Mouse (Mus musculus) thymus, adult 2 months (tissue): ENCODE data around the gene Mgat3.

ENCODE experiments used
- CTCF ChIP-seq: fragments of 200-500 bp; IDR thresholded peaks from 2 replicates; pipeline ENCODE4 v1.5.1; 2012; ENCODE audit warnings: mild to moderate bottlenecking, control low read depth, low read length, moderate library complexity, borderline replicate concordance; ENCODE audit not compliant: control insufficient read depth, poor library complexity, insufficient read depth; ENCODE audit errors: extremely low read depth
- POLR2A ChIP-seq: fragments of 200-500 bp; IDR thresholded peaks from 2 replicates; pipeline ENCODE4 v1.6.1; 2012; ENCODE audit warnings: mild to moderate bottlenecking, low read length, control low read depth, moderate library complexity; ENCODE audit not compliant: control insufficient read depth, poor library complexity, insufficient read depth; ENCODE audit errors: extremely low read depth

DNA sequence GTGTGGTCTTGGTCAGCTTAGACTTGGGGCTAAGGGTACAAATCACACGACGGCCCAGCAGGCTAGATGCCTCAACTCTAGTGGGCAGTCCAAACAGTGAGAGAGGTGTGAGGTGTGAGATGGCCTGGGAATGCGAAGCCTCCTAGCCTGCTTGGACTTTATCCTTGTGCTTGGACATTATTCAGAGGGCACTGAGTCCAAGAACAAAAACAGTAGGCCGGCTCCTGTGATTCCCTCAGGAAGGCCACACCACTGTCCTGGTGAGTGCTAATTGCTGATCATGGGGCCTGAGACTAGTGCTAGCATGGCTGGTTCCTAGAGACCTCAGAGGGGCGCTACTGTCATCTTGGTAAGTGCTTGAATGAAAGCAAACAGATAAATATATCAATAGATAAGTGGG, 15.4 kb downstream of the Mgat3 start:
- TF ChIP-seq POLR2A (no peak), CTCF (no peak)
